Mouse (Mus musculus) cerebellum, postnatal 14 days (tissue): ENCODE results near the gene Mucl1.
"Not testable (repeated sequence)": the region's sequence is repeated elsewhere in the genome, so short reads cannot be mapped to it uniquely, and the experiment has no call there.

Experiments
- DNase-seq, 2 experiments: peaks; one replicate each; pipeline ENCODE4 v3.0.0; 2021; ENCODE audit warnings: mixed read lengths in 2 of 2

Mucl1 gene

DNA sequence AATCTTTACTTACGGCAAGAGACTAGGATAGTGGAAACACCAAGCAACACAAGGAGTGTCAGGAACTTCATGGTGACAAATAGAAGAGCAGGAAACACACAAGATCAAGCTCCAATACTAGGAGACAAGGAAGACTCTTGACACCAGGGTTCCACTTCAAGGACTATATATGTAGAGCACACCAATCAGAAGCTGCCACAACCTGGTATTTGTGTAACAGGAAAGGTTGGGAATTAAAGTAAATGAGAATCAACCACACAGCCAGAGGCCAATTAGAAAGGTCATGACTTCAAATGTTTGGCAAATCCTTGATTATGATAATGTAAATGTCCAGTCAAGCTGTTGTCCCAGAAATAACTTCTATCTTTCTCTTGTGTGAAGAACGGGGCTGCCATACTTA lies at the start of gene Mucl1:
TSS of gene Mucl1 (minus strand) at position 101 of the 400 bp plus-strand sequence.
- no peak for DNase-seq

DNA sequence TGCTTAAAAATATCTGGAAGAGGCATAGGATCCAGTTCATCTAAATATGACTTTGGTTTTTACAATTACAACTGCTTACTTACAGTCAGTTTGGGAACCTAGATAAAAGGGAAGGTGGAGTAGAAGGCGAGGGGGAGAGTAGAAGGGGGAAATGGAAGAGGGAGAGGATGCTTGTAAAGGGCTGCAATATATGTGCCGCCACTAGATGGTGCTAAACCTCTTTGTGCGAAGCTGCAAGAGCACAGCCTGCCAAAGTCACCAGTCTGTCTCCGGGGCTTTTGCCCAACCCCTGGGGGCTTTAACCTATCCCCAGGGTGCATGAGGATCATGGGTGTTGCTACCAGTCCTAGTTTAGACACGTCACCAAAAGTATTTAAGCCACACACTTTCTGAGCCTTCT lies 11.6 kb upstream of the Mucl1 start:
- peak; percentile 40 to 69 for DNase-seq

DNA sequence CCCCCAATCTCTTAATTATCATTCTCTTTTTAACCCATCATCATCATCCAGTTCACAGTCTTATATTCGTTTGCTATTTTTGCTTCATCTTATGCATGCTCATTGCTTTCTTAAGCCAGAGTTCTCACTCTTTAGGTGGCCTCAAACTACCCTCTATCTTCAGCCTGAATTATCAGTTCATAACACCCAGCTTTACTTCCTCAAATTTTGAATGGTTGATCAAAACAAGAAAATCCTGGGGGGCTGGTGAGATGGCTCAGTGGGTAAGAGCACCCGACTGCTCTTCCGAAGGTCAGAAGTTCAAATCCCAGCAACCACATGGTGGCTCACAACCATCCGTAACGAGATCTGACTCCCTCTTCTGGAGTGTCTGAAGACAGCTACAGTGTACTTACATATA lies 38.4 kb downstream of the Mucl1 start:
- DNase-seq: not testable (repeated sequence)
